Mouse (Mus musculus) lung, adult 2 months (tissue): ENCODE data around the gene Hs3st2.

Experiments used
- CTCF ChIP-seq: fragments of 200-500 bp; IDR thresholded peaks from 2 replicates; pipeline ENCODE4 v1.5.1; 2011; ENCODE audit warnings: mild to moderate bottlenecking, low read length, control low read depth; ENCODE audit not compliant: insufficient read depth
- POLR2A ChIP-seq: fragments of 200-500 bp; IDR thresholded peaks from 2 replicates; pipeline ENCODE4 v1.6.1; 2011; ENCODE audit warnings: low read depth, mild to moderate bottlenecking, control low read depth, low read length, borderline replicate concordance; ENCODE audit errors: extremely low read depth

DNA sequence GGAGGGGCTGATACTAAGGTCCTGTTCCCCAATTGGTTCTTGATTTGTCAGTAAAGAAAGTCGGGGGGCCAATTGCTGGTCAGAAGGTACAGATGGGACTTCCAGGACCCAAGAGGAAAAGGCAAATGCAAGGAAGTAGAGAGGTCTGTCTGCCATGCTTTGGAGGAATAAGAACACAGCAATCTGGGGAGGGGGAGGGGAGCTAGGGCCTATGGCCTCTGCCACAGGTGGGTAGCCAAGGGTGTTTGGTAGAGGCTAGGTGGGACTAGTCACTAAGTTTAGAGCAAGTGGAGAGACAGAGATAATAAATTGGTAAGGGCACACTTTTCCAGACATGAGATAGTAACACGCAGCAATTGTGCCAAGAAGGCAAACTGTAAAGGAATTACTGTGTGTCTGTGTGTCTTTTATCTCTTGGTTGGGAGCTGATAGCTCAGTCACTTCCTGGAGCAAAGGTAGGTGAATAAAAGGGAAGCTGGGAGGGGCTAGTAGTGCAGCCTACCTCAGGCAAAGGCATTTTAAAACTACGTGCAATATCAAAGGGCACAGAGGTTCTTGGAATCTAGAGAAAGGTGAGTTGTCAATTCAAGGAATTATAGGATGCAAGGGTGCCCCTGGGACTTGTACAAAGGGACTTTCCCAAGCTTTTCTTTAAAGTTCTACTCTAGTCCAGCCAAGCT is 43.2 kb upstream of the Hs3st2 start:
- no peak for TF ChIP-seq POLR2A
- TF ChIP-seq CTCF = no peak
